Mouse (Mus musculus) olfactory bulb, adult 2 months (tissue): ENCODE data around the gene Parp14. TPM values are rescaled to one million over a fixed set of nuclear protein-coding genes. Genes with fewer than 3 reads are reported as not detected.

Experiments used
- H3K27ac ChIP-seq: fragments of 200-500 bp; 2 replicates; pipeline ENCODE4 v1.5.1; 2012; ENCODE audit warnings: low read depth, low read length; ENCODE audit not compliant: insufficient read depth
- H3K4me1 ChIP-seq: fragments of 200-500 bp; 2 replicates; pipeline ENCODE4 v1.6.1; 2012; ENCODE audit warnings: low read length; ENCODE audit not compliant: control insufficient read depth, insufficient read depth
- H3K4me3 ChIP-seq: fragments of 200-500 bp; 2 replicates; pipeline ENCODE4 v1.5.1; 2012; ENCODE audit warnings: mild to moderate bottlenecking, low read depth, low read length, moderate library complexity; ENCODE audit not compliant: insufficient read depth
- CTCF ChIP-seq: fragments of 200-500 bp; IDR thresholded peaks from 2 replicates; pipeline ENCODE4 v1.5.1; 2012; ENCODE audit warnings: low read depth, mild to moderate bottlenecking, low read length, moderate library complexity; ENCODE audit not compliant: insufficient read depth
- POLR2A ChIP-seq: fragments of 200-500 bp; IDR thresholded peaks from 2 replicates; pipeline ENCODE4 v1.6.1; 2012; ENCODE audit warnings: mild to moderate bottlenecking, low read depth, low read length, moderate library complexity; ENCODE audit not compliant: insufficient read depth
- WGBS: fragments of 180-500 bp; shearing (Covaris S2); methylation state at CpG from one replicate; pipeline ENCODE4 v1.1.7; 2018; 5-methylcytosine and 5-hydroxymethylcytosine counted together
- polyA plus RNA-seq: library from polyadenylated mRNA; stranded (reverse); fragments of >200 nt; gene quantifications from 2 replicates; pipeline ENCODE4 v1.2.4, GENCODE M21; 2012; ENCODE audit warnings: low replicate concordance; ENCODE audit not compliant: missing spikeins, insufficient read depth, insufficient read length

Gene Parp14
- polyA plus RNA-seq, 1 experiment, result not detected

DNA sequence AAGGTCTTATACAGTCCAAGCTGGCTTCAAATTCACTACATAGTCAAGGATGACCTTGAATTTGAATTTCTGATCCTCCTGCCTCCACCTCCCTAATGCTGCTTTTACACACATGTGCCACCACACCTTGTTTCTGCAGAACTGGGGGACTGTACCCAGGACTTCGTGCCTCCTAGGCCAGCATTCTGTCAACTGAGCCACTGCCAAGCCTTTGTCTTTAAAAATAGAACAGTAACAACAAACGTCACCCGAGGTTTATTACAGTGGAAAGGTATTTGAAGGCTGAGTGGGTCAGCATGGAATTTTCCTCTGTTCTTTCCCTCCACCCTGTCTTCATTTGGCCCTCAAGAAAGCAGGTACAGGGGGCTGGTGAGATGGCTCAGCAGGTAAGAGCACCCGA is 15.5 kb downstream of the Parp14 start:
- Histone ChIP-seq H3K4me3 (no peak overlapping the region), H3K27ac (no peak overlapping the region), H3K4me1 (no peaks in the 10 kb centered on the region)
- TF ChIP-seq POLR2A, result no peak
- TF ChIP-seq CTCF, result no peak
- 74% methylated on average over 4 of the region's 4 CpGs for WGBS

DNA sequence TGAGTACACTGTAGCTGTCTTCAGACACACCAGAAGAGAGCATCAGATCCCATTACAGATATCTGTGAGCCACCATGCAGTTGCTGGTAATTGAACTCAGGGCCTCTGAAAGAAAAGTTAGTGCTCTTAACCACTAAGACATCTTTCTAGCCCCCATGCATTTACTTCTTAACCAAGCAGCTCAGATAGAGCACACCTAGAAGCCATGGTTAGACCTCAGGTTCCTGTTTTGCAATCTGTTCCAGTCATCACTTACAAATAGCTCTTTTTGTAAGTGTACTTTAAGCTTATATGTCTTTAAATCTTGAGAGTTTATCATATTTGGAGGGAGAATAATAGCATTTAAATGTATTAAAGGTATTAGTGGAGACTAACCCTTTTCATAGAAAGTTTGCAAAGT is 24.2 kb downstream of the Parp14 start:
- TF ChIP-seq CTCF, result no peak
- TF ChIP-seq POLR2A, result no peak
- no peak overlapping the region for H3K4me3 ChIP-seq

DNA sequence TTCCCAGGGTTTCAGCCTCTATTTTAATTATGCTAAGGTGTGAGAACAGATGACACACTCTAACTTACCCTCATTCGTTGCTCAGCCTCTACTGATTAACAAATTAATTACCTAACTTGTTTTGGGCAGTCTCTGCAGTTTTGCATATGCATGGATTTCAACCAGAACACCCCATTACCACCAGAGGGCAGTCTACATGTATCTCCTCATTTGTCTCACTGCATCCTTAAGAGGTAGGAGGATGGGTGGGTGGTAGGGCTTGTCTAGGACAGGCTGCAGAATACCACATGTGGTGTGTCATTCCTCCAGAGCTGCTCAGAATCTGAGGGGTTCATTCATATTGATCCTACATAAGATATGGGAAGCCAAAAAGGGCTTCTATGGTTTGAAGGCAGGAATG is 31.7 kb downstream of the Parp14 start:
- 7% methylated on average over 1 of the region's 1 CpGs for WGBS

More for the DNA sequence above, 24.2 kb downstream of the Parp14 start:
- Histone ChIP-seq H3K4me1 (no peaks in the 10 kb centered on the region), H3K27ac (no peak overlapping the region)

DNA sequence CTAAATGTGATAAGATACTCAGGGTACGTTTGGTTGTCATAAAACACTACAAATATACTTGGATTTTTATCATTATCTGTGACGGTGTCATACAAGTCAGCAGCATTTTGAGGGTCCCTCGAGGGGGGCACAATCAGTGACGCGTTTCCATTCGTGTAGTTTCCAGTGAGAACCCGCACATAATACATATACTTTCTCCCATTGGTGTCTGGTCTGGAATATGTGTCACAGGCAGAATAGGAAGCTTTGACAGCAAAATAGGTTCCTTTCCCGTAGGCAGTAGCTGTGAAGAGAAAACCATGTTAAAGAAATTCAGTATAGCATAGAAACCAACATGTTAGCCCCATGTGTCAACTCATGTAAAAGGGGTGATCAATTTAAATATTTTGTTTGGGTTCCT is 36.7 kb downstream of the Parp14 start:
- Histone ChIP-seq H3K27ac (no peak overlapping the region), H3K4me3 (no peak overlapping the region), H3K4me1 (no peaks in the 10 kb centered on the region)
- TF ChIP-seq CTCF, result no peak
- TF ChIP-seq POLR2A, result no peak
- 89% methylated on average over 8 of the region's 8 CpGs for WGBS

More for the DNA sequence above, 31.7 kb downstream of the Parp14 start:
- no peak overlapping the region for H3K4me3 ChIP-seq
- TF ChIP-seq CTCF (no peak), POLR2A (no peak)
- H3K4me1 ChIP-seq, result no peaks in the 10 kb centered on the region
- H3K27ac ChIP-seq, result no peak overlapping the region

DNA sequence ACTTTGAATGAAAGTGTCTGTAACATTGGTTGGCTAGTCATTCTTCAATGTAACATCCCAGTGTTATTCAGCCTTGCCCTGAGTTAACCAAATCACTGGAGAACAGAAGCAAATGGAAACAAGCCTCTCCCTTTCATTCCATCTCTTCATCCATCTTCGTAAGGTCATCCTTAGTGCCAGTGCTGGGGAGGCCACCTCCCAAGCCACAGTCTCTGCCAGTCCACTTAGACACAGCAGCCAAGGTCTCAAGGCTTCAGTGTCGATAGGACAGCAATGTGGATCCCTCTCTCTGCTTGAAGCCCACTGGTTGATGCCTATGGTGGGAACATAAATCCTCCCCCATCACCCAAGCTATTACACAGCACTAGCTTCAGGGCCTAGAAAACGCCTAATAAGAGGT is 38.4 kb downstream of the Parp14 start:
- 85% methylated on average over 3 of the region's 3 CpGs for WGBS
- Histone ChIP-seq H3K27ac (no peak overlapping the region), H3K4me3 (no peak overlapping the region), H3K4me1 (no peaks in the 10 kb centered on the region)
- TF ChIP-seq CTCF, result no peak
- no peak for TF ChIP-seq POLR2A

DNA sequence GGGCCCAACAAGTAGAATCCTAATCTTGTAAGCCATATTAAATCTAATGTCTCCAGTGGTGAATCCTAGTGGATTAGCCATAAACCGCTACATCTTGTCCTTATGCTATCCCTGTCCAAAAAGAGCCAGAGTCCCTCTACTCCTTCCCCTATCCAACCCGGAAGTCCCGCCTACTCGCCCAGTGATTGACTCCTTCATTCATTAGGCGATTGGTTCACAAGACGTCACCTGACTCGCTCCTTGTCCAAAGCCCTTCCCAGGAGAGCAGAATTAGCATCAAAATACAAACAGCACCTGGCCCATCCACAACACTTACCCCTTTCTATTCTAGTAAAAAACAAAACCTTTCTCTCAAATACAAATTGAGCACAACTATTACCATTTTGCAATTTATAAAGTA is 41.3 kb downstream of the Parp14 start:
- WGBS, result 35% methylated on average over 7 of the region's 7 CpGs
- Histone ChIP-seq H3K4me1 (no peaks in the 10 kb centered on the region), H3K27ac (no peak overlapping the region), H3K4me3 (no peak overlapping the region)
- TF ChIP-seq CTCF, result no peak
- no peak for TF ChIP-seq POLR2A

DNA sequence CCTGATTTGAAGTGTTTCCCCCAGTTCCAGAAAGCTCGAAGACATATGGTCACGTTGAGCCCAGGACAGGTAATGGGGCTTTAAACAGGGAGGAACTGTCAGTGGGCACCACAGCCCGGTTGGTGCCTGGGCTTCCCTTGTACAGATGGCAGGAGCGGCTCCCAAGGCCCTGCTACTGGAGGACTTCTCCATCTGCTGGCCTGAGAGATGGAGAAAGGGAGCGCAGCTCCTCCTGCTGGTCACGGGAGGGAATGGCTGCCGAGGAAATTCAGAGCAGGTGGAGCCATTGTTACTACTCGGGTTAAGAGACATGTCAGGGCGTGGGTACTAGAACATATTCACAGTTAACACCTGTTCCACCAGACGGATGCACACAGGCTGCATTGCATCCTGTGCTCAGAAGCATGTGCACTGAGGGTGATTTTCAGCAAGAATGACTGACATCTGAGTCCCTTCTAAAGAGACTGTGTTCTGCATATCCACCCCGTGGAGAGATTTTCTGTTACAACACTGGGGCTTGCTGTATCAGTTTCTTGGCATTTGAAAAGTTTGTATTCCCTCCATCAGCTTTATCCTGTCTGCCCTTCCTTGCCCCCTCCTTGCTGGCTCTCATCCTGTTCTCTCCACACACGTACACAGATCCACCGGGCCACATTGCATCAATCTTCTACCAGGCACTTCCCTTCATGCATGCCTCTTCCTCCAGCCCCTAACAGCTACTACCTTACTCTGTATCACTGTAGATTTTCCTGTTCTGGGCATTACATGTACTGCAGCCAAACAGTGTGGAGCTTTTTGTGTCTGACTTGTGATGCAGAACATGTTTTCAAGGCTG is 53.9 kb downstream of the Parp14 start:
- no peaks in the 10 kb centered on the region for H3K4me1 ChIP-seq
- no peak overlapping the region for H3K27ac ChIP-seq
- H3K4me3 ChIP-seq, result no peak overlapping the region
- TF ChIP-seq POLR2A (no peak), CTCF (peak; percentile 98)
- 33% methylated on average over 13 of the region's 13 CpGs for WGBS

DNA sequence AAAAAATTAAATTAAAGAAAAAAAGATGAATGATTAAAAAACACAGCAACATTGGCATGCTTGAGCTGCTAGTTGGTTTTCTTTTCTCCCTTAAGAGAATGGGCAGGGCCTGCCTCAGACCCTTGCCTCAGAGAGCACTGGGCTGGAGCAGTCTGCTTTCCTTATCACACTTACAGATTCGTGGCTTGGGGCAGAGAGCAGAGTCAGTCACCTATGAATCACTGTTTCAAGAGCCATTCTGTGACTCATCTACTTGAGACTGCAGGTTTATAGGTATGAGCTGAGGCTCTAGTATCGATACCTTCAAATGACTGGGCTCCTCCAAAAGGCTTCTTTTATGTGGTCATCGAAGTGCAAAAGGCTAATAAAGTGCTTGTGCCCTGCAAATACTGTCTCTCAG is 58.2 kb downstream of the Parp14 start:
- TF ChIP-seq CTCF (no peak), POLR2A (no peak)
- Histone ChIP-seq H3K27ac (no peak overlapping the region), H3K4me1 (no peaks in the 10 kb centered on the region), H3K4me3 (no peak overlapping the region)
- WGBS, result 69% methylated on average over 3 of the region's 3 CpGs

DNA sequence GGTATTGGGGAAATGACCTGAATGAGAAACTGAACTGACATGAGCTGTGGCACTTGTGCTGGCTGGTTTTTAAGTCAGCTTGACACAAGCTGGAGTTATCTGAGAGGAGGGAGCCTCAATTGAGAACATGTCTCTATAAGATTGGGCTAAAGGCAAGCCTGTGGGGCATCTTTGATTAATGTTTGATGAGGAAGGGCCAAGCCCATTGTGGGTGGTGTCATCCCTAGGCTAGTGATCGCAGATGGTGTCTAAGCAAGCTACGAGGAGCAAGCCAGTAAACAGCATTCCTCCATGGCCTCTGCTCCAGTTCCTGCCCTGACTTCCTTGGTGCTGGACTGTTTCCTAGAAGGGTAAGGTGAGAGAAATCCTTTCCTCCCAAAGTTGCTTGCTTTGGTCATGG is 62.5 kb downstream of the Parp14 start:
- no peaks in the 10 kb centered on the region for H3K4me1 ChIP-seq
- H3K27ac ChIP-seq, result no peak overlapping the region
- TF ChIP-seq CTCF, result no peak
- TF ChIP-seq POLR2A, result no peak
- 97% methylated on average over 2 of the region's 2 CpGs for WGBS
- no peak overlapping the region for H3K4me3 ChIP-seq
